Mouse (Mus musculus) hindlimb bud, embryonic 11.5 days (tissue): ENCODE results near the gene Iqcd.

Experiments used
- DNase-seq: peaks from one replicate; pipeline ENCODE4 v3.0.0-alpha.2; 2012; ENCODE audit warnings: low read depth, low spot score; ENCODE audit errors: extremely low spot score

The Iqcd gene

DNA sequence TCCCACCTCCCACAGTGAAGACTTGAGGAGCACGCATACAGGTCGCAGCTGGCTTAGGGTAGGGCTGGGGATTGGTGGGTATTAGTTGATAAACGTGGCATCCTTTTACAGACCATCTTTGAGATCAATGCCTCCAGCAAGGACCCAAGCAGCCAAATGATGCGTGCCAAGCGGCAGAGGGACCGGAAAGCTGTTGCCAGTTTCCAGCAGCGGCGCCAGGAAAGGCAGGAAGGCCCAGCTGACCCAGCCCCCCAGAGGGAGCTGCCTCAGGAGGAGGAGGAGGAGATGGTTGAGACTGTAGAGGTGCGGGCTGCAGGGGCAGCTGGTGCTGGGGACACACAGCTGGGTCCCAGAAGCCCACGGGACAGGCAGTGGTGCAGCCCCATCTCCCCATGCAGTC lies 35.6 kb downstream of the Iqcd start:
- DNase-seq = no peak

DNA sequence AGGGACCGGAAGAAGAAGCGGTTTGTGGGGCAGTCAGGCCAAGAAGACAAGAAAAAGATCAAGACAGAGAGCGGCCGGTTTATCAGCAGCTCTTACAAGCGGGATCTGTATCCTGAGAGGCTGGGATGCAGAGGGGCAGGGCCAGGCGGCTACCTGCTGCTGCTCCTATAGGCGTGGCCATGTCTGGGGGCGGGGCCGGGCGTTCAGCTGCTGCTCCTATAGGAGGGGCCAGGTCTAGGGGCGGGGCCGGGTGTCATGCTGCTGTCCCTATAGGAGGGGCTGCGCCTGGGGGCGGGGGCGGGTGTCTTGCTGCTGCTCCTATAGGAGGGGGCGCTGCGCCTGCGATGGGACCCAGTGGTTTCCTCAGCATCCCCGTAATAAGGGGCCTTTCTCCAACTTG lies 37.6 kb downstream of the Iqcd start:
- DNase-seq = no peak

DNA sequence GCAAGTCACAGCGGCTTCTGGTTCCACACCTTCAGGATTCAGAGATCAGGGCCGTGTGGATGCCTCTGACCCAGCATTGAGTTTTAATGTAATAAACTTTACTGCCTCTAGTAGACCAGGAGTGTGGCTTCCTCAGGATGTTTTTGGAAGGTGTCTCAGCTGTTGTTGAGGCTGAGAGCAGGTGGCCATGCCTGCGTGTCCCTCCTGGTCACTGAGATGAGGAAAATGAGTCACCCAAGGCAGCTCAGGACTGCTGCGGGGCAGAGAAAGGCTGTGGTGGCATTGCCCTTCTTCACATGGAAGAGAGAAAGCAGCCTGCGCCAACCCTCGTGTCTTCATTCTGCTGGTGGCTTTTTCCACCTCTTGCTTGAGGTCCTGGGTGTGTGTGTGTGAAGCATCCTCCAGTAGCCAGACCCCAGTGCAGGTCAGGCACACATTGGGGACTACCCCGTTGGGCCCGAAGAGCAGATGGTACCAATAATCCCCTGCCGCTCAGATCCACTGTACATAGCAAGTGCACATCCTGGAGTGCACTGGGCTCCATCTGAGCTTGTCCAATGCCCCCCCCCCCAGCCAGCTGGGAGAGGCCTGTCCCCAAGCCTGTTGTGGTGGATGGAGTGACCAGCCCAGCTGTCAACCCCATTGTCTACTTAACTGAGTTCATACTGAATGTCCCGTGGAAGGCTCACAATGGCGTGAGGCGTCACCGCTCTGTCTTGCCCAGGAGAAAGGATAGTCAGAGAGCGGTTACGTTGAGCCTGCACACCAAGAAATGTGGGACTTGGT lies 38.9 kb downstream of the Iqcd start:
- DNase-seq = no peak

DNA sequence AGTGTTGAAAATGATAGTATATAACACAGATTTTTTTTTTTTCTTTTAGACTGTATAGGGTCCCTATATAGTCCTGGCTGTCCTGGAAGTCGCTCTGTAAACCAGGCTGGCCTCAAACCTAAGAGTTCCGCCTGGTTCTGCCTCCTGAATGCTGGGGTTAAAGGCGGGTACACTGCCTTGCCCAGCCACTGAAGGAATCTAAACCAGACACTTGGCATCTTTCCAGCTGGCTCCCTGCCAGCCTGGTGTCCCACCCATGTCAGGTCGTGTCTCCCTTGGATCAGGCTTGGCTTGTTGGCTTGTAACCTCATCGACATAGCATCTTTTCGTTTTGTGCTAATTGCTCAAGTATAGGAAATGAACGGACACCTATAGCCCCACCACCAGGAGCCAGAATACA lies 39.8 kb downstream of the Iqcd start:
- no peak for DNase-seq

DNA sequence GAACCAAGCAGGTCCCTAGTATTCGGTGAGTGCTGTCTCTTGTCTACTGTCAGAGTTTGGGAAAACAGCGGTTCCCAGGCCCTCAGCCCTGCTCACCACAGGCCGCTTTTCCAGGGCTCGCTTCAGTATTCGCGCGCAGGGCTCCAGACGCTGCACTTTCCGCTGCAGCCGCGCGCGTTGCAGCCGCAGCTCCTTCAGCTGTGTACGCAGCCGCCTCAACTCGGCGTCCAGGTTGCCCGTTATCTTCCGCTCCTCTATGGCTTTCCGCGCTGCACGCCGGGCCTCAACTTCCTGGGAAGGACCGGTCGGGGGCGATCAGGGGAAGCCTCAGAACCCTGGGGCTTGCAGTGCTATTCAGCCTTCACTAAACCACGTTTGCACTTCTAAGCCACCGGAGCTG lies 42.3 kb downstream of the Iqcd start:
- DNase-seq = no peak

DNA sequence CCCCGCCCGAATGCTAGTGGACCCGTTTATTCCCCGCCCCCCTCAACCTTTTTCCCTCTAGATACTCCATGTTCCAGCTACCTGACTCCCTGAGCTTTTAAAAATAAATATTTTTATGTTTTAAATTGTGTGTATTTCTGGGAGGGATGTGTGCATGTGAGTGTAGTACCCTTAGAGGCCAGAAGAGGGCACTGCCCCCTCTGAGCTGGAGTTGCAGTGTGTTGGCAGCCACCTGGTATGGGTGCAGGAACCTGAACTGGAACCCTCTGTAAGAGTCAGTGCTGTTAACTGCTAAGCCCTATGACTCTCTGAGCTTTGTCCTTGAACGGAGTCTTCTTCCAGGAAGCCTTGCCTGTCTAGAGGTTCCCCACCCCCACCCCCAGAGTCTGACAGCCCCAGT lies 43.1 kb downstream of the Iqcd start:
- DNase-seq = no peak

DNA sequence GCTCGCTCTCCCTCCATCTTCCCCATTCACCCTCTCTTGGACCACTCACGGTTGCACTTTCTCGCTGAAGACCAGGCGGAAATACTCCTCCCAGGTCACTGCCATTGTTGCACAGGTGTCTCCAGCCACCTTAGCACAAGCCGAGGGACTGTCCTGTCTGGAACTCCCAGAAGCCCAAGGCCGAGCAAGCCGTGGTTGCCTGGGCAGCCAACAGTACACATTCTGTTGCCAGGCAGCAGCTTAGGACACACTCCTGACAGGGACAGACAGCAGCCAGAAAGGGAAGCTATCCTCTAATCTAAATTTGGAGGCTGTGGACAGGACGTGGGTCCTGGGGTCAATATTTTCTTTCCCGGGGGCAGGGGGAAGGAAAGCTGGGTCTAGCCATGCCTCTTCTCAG lies 45.3 kb downstream of the Iqcd start, which contains the start of gene Cfap73:
Cfap73 (minus strand) TSS at position 105 of the 400 bp plus-strand sequence.
- no peak for DNase-seq

DNA sequence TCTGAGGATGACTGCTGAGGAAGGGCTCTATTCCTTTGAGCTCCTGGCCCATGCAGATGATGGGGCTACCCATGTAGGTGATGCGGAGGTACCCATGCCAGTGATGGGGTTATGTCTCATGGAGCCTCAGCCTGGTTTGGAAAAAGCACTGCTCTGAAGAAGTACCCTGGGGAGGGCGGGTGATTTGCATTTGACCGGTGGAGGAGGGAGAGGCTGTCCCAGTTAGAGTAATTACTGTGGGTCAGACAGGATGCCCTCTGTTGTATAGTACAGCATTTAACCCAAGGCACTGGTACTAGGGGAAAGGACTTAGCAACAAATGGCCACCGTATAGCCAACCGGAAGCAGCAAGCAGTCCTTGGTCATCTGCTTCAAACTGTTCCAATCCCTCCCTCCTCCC lies 46.0 kb downstream of the Iqcd start:
- DNase-seq = no peak

DNA sequence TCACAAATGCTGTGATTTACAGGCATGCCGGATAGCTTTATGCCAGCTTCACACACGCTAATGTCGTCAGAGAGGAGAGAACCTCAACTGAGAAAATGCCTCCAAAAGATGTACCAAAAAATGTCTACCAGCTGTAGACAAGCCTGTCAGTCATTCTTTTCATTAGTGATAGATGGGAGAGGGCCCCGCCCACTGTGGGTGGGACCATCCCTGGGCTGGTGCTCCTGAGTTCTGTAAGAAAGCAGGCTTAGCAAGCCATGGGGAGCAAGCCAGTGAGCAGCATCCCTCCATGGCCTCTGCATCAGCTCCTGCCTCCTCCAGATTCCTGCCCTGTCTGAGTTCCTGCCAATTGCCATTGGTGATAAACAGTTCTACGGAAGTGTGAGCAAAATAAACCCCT lies 46.8 kb downstream of the Iqcd start:
- DNase-seq = no peak

DNA sequence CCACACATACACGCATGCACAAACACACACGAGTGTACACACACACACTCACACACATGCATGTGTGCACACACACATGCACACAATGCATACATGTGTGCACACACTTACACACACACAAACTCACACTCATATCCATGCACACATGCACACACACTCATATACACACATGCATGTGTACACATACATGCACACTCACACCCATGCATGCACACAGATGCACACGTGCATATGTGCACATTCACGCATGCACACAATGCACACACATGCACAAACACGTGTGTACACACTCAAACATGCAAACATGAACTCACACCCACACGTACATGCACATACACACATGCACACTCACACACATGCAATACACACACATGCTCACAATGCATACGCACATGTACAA lies 51.3 kb downstream of the Iqcd start:
- no peak for DNase-seq

DNA sequence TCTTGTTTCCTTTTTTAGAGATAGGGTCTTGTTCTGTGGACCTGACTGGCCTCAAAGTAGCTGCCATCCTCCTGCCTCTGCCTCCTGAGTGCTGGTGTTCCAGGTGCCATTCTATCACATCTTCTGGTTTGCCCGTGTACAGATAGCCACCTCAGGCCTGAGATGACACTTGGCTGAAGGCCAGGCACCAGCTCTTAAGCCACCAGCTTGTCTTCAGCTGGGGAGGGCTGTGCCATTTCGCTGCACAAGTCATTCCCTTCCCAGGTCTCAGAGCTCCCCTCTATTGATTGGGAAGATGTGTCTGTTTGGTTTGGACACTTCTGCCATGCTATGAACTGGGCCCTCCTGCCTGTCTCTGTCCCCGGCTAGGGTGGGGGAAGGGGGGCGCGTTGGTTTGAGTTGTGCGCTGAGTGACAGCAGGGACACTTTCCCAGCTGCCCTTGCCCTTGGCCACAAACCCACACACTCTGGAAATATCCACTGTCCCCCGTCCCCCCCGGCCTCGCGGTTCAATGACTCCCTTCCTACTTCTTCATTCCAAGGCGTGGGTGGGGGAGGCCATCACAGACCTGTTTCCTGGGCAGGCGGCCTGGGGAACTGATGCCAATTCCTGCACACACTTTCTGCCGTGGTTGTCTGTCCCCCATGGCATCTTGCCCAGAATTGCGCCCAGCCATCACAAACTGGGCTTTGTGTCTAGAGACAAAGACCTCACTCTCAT lies 54.7 kb downstream of the Iqcd start:
- no peak for DNase-seq

DNA sequence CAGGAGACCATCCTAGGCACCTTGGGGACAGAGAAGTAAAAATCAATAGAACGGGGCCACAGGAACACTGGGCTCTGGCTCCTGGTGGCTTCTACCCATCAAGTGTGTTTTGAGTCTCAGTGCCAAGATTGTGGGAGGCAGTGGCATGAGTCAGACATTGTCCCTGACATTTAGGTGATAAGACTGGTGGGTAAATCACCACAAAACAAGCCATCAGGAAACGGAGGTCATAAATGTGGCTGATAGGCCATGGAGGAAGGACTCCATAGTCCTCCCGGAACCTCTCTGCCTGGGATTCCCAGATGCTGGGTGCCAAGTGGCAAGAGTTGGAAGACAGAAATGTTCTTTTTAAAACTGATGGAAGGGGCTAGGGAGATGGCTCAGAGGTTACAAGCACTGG lies 55.4 kb downstream of the Iqcd start:
- no peak for DNase-seq

DNA sequence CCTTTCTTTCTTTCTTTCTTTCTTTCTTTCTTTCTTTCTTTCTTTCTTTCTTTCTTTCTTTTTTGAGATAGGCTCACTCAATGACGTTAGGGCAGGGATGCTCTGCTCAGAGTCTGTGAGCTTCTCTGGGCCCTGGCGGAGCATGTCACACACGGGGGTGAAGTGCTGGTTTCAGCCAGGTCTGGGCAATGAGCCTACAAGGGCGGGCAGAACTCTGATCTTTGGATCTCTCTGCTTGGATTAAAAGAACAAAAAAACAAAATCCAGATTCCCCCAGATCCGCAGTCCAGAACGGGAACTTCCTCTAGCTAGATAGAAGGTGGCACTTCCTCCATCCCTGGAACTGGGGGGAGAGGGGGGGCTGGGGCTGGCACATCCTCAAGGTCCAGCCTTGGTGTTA lies 57.0 kb downstream of the Iqcd start:
- no peak for DNase-seq

DNA sequence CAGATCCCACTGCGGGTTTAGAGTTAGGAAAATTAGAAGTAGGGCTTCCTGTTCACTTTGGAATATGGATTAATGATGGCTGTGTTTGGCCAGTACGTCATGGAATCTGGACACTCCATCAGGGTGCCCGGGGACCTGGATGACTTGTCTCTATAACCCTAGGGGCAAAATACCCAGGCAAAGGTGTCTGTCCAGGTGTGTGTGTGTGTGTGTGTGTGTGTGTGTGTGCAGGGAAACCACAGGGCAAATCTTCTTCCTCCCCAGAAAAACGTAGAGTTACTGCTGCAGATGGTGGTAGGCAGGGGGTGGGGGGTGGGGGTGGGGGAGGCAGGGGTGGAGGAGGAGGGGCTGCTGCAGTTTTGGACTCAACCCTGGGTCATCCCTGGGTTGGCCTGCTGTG lies 58.5 kb downstream of the Iqcd start:
- DNase-seq = no peak

DNA sequence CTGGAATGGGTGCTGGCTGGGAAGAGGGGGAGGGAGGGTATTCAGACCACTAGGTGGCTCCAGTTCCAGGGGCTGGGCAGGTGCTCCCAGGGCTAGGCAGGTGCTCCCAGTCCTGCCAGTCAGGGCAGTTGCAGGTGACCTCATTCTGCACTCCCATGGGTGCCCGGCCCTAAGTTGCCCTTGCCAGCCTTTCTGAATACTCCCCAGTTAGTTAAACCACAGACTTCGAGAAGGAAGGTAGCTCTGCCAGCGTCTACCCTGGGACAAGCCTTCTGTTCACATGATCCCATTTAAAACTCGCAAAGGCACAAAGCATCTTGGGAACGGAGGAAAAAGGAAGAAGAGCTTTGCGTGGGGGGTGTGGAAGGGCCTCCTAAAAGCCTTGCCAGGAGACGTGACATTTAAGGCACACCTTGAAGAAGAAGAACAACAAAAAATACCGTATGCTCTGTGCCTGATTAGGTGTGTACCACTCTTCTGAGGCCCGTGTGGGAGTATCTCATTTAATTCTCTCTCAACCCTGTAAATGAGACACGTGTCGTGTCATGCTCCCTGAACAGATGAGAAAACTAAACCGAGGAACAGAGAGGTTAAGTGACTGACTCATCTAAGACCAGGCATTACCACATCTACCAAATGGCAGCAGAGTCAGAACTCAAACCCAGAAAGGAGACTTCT lies 59.1 kb downstream of the Iqcd start:
- DNase-seq = no peak

DNA sequence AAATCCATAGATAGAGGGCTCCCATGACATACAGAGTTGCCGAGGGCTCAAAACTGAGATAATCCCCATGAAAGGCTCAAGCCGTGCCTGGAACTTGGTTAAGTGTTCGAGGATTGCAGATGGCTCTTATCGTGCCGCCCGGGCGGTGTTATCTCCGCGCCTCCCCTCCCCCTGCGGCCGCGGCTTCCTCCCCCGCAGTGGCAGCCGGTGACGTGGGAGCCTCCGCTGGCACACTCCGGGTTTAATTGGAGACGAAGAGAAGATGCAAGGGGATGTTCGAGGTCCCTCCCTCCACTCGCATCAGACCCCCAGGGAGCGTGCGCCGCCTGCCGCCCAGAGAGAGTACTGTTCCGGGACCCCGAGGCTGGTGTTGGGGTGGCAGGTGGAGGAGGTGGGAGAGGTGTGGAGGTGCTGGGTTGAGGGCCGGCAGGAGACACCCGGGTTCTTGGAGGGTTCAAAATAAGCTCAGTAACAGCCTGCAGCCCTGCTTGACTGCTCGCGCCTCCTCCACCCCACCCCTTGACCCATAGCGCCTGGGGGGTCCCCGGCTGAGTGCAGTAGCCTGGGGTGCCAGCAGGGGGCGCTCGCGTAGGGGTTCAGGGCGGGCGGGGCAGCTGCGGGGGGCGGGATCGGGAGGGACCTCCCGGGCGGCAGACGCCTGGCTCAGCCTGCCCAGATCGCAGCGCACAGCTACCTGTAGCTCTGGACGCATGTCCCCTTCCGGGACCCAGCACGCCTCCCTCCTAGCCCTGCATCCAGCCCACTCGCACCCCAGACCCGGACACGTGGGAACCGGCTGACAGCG lies 60.0 kb downstream of the Iqcd start, which contains the start of gene Rasal1:
Rasal1 (plus strand) TSS at position 244 of the 805 bp plus-strand sequence.
- no peak for DNase-seq

DNA sequence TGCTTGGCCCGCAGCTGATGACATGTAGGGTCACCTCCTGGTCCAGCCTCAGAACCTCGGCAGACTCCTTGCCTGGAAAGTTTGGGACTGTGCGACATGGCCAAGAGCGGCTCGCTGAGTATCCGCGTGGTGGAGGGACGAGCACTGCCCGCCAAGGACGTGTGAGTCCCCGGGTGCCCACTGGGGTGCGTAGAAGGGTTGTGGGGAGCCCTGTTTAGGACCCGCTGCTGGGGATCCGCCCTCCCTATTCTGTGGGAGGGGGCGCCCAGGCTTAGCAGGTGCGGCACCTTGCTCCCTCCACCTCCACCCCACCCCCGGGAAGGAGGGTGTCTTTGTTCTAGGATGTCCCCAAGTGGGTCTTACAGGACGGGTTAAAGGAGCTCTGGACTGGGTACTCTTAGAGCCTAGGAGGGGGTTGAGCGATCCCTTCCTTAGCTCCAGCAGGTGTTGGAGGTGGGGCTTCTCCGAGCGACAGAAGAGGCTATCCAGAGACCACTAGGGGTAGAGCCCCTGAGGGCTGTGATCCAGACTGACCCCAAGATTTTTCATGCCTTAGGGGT lies 60.6 kb downstream of the Iqcd start:
- DNase-seq = no peak

DNA sequence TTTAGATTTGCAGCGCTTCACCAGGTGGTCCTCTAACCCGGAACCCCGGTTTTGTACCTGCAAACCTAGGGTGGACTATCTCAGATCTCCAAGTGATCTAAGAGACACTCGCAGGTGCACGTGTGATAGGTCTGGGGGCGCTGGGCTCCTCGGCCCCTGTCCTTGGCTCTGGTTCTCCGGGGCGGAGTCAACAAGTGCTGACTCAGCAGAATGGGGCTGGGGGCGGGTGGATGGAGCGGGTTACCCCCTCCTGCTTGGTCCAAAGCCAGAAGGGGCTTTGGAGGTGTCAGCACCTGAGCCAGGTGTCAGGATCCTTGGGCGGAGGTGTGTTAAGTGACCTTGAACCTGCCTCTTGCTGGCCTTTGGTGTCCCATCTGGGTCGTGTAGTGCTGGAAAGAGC lies 61.1 kb downstream of the Iqcd start:
- DNase-seq = no peak

DNA sequence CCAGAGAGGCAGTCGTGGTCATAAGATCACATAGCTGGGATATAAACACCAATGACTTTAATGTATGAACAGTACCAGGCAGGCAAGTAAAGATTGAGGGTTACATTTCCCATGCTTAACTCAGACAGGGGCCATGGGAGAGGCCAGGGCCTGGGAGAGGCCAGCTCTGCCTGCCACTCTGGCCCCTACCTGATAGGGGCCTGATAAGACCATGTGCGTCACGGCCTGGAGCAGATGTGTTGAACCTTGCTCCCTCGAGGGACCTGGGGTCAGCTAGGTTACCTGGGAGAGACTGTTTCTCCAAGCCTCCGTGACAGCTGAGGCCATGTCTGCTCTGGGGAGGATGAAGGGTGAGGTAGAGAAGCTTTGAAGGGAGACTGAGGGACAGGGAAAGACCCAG lies 62.4 kb downstream of the Iqcd start:
- no peak for DNase-seq

DNA sequence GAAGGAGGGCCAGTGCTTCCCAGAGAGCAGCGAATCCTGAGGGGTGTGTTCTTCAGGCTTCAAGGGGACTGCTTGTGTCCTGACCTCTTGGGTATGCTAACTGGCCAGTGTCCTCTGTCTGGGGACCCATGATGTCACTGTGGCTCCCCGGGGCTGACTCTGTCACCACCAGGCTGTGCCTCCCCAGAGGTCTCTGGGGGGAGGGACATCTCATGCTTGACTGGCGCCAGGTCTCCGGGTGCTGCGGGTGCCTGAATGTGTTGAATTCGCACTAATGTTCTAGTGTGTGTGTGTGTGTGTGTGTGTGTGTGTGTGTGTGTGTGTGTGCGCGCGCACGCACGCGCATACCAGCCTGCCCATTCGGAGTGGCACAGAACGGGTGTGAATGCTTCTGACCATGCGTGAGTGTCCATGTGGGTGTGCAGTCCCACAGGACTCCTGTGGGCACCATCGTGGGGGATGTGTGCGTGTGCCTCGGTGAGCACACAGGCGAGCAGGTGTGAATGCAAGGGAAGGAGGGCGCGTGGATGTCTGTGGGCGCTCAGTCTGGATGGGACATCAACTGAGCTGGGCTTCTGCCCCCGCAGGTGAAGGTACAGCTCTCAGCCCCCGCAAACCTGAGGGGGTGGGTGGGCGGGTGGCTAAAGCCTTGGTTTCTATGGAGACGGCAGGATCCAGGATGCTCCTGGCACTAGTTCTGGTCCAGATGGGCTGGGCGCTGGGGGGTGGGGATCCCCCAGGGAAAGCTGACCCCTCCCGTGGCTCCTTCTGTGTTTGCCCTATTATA lies 64.3 kb downstream of the Iqcd start:
- no peak for DNase-seq
